Mouse (Mus musculus) kidney, adult 2 months (tissue): ENCODE measurements around the gene Ptpn1. TPM values are rescaled to one million over a fixed set of nuclear protein-coding genes. Genes with fewer than 3 reads are reported as not detected.

Experiments used
- DNase-seq: peaks from one replicate; pipeline ENCODE4 v3.0.0; 2021
- H3K27ac ChIP-seq: fragments of 200-500 bp; 2 replicates; pipeline ENCODE4 v1.5.1; 2012; ENCODE audit warnings: low read depth, low read length, control low read depth, inconsistent platforms; ENCODE audit not compliant: insufficient read depth
- H3K27me3 ChIP-seq: fragments of 200-500 bp; replicated peaks from 2 replicates; pipeline ENCODE4 v1.6.1; 2012; ENCODE audit warnings: mild to moderate bottlenecking, moderate library complexity, low read length, inconsistent platforms; ENCODE audit not compliant: control insufficient read depth, insufficient read depth
- H3K36me3 ChIP-seq: fragments of 200-500 bp; 2 replicates; pipeline ENCODE4 v1.6.1; 2012; ENCODE audit warnings: mild to moderate bottlenecking, moderate library complexity, low read length, inconsistent platforms; ENCODE audit not compliant: control insufficient read depth, insufficient read depth
- H3K4me1 ChIP-seq: fragments of 200-500 bp; 2 replicates; pipeline ENCODE4 v1.6.1; 2011; ENCODE audit warnings: low read length; ENCODE audit not compliant: control insufficient read depth, insufficient read depth
- H3K4me3 ChIP-seq: fragments of 200-500 bp; 2 replicates; pipeline ENCODE4 v1.5.1; 2011; ENCODE audit warnings: mild to moderate bottlenecking, low read depth, low read length, control low read depth; ENCODE audit not compliant: insufficient read depth
- CTCF ChIP-seq: fragments of 200-500 bp; conservative IDR thresholded peaks from 2 replicates; pipeline ENCODE4 v1.5.1; 2011; ENCODE audit warnings: low read depth, mild to moderate bottlenecking, control low read depth, low read length, moderate library complexity, mixed read lengths; ENCODE audit not compliant: insufficient read depth, insufficient read length
- POLR2A ChIP-seq: fragments of 200-500 bp; IDR thresholded peaks from one replicate; pipeline ENCODE4 v1.6.1; 2011; ENCODE audit warnings: low read depth, low read length, control low read depth
- WGBS: fragments of 180-500 bp; shearing (Covaris S2); methylation state at CpG from one replicate; pipeline ENCODE4 v1.1.7; 2018; 5-methylcytosine and 5-hydroxymethylcytosine counted together
- polyA plus RNA-seq: library from polyadenylated mRNA; depleted of rRNA; stranded (reverse); fragments of >200 nt; gene quantifications from 2 replicates; pipeline ENCODE4 v1.2.3, GENCODE M21; 2012

Ptpn1 gene
- polyA plus RNA-seq, 1 experiment: 29.9 TPM

DNA sequence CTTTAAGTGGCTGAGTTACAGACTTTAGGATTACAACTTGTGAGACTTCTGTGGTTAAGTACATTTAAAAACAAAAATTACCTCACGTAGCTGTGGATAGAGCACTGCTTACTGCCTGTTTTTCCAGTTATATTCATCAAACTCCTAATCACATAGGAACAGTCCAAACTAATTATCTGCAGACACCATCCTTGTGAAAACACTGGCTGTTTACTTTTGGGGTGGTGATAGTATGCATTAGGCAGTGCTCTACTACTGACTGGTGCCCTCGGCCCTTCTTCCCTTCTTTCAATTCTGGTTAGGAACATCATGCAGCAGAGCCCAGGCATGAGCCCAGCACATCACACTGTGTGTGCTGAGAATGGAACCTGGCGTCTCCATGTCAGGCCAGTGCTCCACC lies 15.4 kb downstream of the Ptpn1 start:
- Histone ChIP-seq H3K4me1 (peaks cover 69% of the 10 kb centered on the region), H3K27ac (no peak overlapping the region), H3K27me3 (no peaks in the 10 kb centered on the region), H3K36me3 (no peaks in the 10 kb centered on the region), H3K4me3 (no peak overlapping the region)
- 85% methylated on average over 3 of the region's 3 CpGs for WGBS
- DNase-seq: no peak
- no peak for TF ChIP-seq POLR2A
- TF ChIP-seq CTCF: no peak

GRCm38 (mm10) chr2:167948047-167948446 lies 16.2 kb downstream of the Ptpn1 start:
- Histone ChIP-seq H3K27ac (no peak overlapping the region), H3K27me3 (no peaks in the 10 kb centered on the region), H3K36me3 (no peaks in the 10 kb centered on the region), H3K4me1 (peaks cover 64% of the 10 kb centered on the region), H3K4me3 (no peak overlapping the region)
- WGBS: 56% methylated on average over 6 of the region's 6 CpGs
- no peak for DNase-seq
- TF ChIP-seq POLR2A (no peak), CTCF (no peak)

DNA sequence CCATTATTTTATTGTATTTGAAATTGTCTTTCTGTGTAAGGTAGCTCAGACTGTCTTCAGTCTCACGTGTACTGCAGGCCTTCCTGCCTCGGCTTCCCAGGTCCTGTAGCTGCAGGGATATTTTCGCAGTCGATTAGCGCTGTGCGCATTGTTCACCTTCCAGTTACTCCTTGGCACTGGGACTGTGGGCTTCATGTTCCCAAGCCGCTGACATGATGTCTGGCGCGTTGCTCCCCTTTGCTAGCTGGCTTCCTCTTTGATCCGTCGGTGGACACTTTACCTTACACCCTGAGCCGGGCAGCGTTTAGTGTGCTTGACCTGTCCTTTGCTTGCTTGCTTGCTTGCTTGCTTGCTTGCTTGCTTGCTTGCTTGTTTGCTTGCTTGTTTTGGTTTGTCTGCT lies 16.7 kb downstream of the Ptpn1 start:
- WGBS: 68% methylated on average over 13 of the region's 13 CpGs
- Histone ChIP-seq H3K4me1 (peaks cover 59% of the 10 kb centered on the region), H3K27me3 (no peaks in the 10 kb centered on the region), H3K27ac (0 out of 2 replicates have a peak overlapping the region, but pooled peaks have one; percentile 13), H3K4me3 (no peak overlapping the region), H3K36me3 (no peaks in the 10 kb centered on the region)
- no peak for DNase-seq
- no peak for TF ChIP-seq CTCF
- no peak for TF ChIP-seq POLR2A

GRCm38 (mm10) chr2:167949250-167949649 lies 17.4 kb downstream of the Ptpn1 start:
- Histone ChIP-seq H3K36me3 (no peaks in the 10 kb centered on the region), H3K27ac (peak overlapping the region; percentile 95), H3K4me1 (peaks cover 54% of the 10 kb centered on the region), H3K4me3 (no peak overlapping the region), H3K27me3 (no peaks in the 10 kb centered on the region)
- no peak for TF ChIP-seq POLR2A
- peak; percentile 31 for DNase-seq
- whole genome bisulfite sequencing: 41% methylated on average over 6 of the region's 6 CpGs

- H3K27me3 ChIP-seq: no peaks in the 10 kb centered on the region
- peak overlapping the region; percentile 95 for H3K27ac ChIP-seq
- TF ChIP-seq POLR2A: no peak
- TF ChIP-seq CTCF: no peak
- H3K4me3 ChIP-seq: no peak overlapping the region
- H3K4me1 ChIP-seq: peaks cover 51% of the 10 kb centered on the region
- DNase-seq: no peak
- no peaks in the 10 kb centered on the region for H3K36me3 ChIP-seq
- WGBS: 45% methylated on average over 2 of the region's 2 CpGs
Measured at GRCm38 (mm10) chr2:167949808-167950207, 18.0 kb downstream of the Ptpn1 start.

GRCm38 (mm10) chr2:167950681-167951080 lies 18.8 kb downstream of the Ptpn1 start:
- no peaks in the 10 kb centered on the region for H3K36me3 ChIP-seq
- peaks cover 51% of the 10 kb centered on the region for H3K4me1 ChIP-seq
- no peak overlapping the region for H3K4me3 ChIP-seq
- DNase-seq: peak; percentile 96
- H3K27ac ChIP-seq: peak overlapping the region; percentile 95
- WGBS: 30% methylated on average over 6 of the region's 6 CpGs
- no peaks in the 10 kb centered on the region for H3K27me3 ChIP-seq
- TF ChIP-seq POLR2A: no peak
- TF ChIP-seq CTCF: no peak

- Histone ChIP-seq H3K27ac (peak overlapping the region; percentile 95), H3K4me3 (no peak overlapping the region), H3K27me3 (no peaks in the 10 kb centered on the region), H3K4me1 (peaks cover 53% of the 10 kb centered on the region), H3K36me3 (no peaks in the 10 kb centered on the region)
- 74% methylated on average over 13 of the region's 13 CpGs for WGBS
- no peak for DNase-seq
- no peak for TF ChIP-seq POLR2A
- TF ChIP-seq CTCF: no peak
Measured at GRCm38 (mm10) chr2:167951301-167952211, 19.7 kb downstream of the Ptpn1 start.
